Mouse (Mus musculus): ENCODE data around the gene Zfp454.

DNA sequence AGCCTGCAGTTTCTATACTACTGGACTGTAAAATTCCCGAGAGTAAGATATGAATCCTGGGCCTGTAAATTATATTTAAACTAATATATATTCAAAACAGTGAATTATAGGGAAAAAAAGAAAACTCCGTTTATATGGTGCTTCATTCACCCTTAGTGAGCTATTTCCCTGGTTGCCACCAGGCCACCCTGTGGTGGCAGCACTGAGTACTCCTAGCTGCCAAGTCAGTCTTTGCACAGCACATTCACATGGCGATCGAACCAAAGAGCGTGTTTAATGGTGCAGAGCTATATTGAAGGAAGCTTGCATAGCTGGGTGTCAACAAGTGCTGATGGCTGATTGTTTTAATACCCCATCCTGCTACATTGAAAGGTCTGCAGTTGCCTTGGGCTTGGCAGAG is 40.4 kb downstream of the Zfp454 start:
- no peak for TF ChIP-seq POLR2A (IDR thresholded peaks at IDR 0.05; ENCODE audit: low read depth, low read length)
- TF ChIP-seq CTCF (conservative IDR thresholded peaks at IDR 0.05; ENCODE audit: insufficient read depth, insufficient read length, low read depth, low read length): no peak; the same call in 1 of the 2 replicates
